ENCODE assay signal across 7 mouse cellular contexts in the genomic region with DNA sequence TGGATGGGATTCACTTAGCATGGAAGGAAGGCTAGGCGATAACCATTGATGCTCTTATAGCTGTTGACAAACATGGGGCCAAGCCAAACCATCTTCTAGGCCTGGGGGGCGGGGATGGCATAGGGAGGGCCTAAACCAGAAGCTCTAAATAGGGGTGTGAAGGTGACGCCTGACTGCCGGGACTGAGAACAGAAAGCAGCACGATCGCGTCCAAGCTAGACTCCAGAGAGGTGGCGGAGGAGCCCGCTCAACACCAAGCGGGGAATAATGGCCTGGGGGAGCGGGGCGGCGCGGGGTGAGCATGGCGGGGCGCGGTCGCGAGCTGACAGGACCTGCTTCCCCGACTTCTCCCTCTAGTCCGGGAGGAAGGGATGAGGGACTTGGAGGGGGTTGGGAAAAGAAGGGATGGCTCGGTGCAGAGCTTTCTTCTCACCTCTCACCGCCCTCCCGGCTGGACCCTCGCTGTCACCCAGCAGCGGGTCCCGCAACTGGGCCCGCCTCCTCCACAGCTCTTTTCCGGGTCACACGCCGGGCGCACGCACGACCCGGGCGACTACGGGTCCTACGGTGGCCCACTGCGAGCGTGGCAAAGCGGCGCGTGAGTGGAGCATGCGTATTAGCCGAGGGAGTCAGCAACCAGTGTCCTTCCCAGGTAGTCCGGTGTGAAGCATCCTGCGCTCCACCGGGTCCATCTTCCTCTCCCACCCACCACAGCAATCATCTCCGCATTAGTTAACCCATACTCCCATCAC. TPM values are rescaled to one million over a fixed set of nuclear protein-coding genes. Genes with fewer than 3 reads are reported as not detected.
DNase-seq lines count a peak whose midpoint lies in the region; ATAC-seq lines count a peak whose summit lies in the region.

A gene (minus strand): TSS at position 576 of the 752 bp plus-strand sequence.

- intact Hi-C loops in left cerebral cortex, postnatal 36 days (cut with DNase I): no loop called here

- H3K4me2 ChIP-seq in embryonic facial prominence, embryonic 11.5 days (ENCODE audit: low read depth, low read length): peak within 1 kb of the TSS; percentile 88

- peak within 1 kb of the TSS; percentile 74 for H3K9ac ChIP-seq in embryonic facial prominence, embryonic 11.5 days (replicated peaks; ENCODE audit: low read length)

- no peaks in the 10 kb centered on the region for H3K9me3 ChIP-seq in embryonic facial prominence, embryonic 11.5 days (replicated peaks; ENCODE audit: control insufficient read depth, low read length)
- no peaks in the 10 kb centered on the region for H3K9me3 ChIP-seq in midbrain, embryonic 10.5 days (replicated peaks)

- 2% methylated on average over 48 of the region's 49 CpGs for WGBS in embryonic facial prominence, embryonic 11.5 days
- WGBS in midbrain, embryonic 10.5 days: 1% methylated on average over 49 of the region's 49 CpGs

- DNase-seq in adrenal gland, postnatal 4 days (ENCODE audit: low spot score in 2 of 2): peak; percentile 60 to 70
- DNase-seq in embryonic facial prominence, embryonic 11.5 days (ENCODE audit: low spot score): peak; percentile 75
- DNase-seq in heart, adult 18-20 months: peak; percentile 87
- DNase-seq in kidney, adult 11 months: peak; percentile 84
- peak; percentile 92 to 93 for DNase-seq in left cerebral cortex, postnatal 36 days (ENCODE audit: low spot score in 2 of 2)
- DNase-seq in midbrain, embryonic 10.5 days (ENCODE audit: low spot score): peak; percentile 70
- DNase-seq in right cerebral cortex, postnatal 36 days (ENCODE audit: low spot score in 2 of 2): peak; percentile 88 to 89

- H3K27me3 ChIP-seq in embryonic facial prominence, embryonic 11.5 days (ENCODE audit: control insufficient read depth, insufficient read depth, low read length): no peaks in the 10 kb centered on the region; the same call in 1 of the 2 replicates
- peaks cover 44% of the 10 kb centered on the region for H3K27me3 ChIP-seq in midbrain, embryonic 10.5 days (ENCODE audit: low read depth, poor library complexity, severe bottlenecking)

- peaks cover 7% of the 10 kb centered on the region for H3K36me3 ChIP-seq in embryonic facial prominence, embryonic 11.5 days (replicated peaks; ENCODE audit: control insufficient read depth, insufficient read depth, low read depth, low read length)
- H3K36me3 ChIP-seq in midbrain, embryonic 10.5 days: peaks cover 39% of the 10 kb centered on the region

- peak within 1 kb of the TSS; percentile 59 for H3K4me3 ChIP-seq in embryonic facial prominence, embryonic 11.5 days (ENCODE audit: low read depth, low read length)
- peak within 1 kb of the TSS; percentile 77 for H3K4me3 ChIP-seq in midbrain, embryonic 10.5 days

- no peak within 1 kb of the TSS for H3K27ac ChIP-seq in embryonic facial prominence, embryonic 11.5 days (replicated peaks; ENCODE audit: low read depth, low read length)
- H3K27ac ChIP-seq in midbrain, embryonic 10.5 days (replicated peaks): peak within 1 kb of the TSS; percentile 78

- peak; percentile 64 for ATAC-seq in embryonic facial prominence, embryonic 11.5 days (replicated peaks; ENCODE audit: insufficient number of reproducible peaks, low FRiP score, low TSS enrichment, low read depth)

- H3K4me1 ChIP-seq in embryonic facial prominence, embryonic 11.5 days (ENCODE audit: control insufficient read depth, insufficient read depth, low read length): peaks cover 4% of the 10 kb centered on the region
- peaks cover 35% of the 10 kb centered on the region for H3K4me1 ChIP-seq in midbrain, embryonic 10.5 days

RNA-seq across cellular contexts. Expression of the gene that starts here (rescaled TPM):
- 10 to 100 TPM; 26.2 to 26.6 TPM for total RNA-seq in adrenal gland, postnatal 4 days (2021)
- polyA plus RNA-seq in embryonic facial prominence, embryonic 11.5 days (2014; fragmentation: Nextera tagmentation; extraction: Ambion mirVana): 3.5 and 3.7 TPM in 2 replicates
- 10 to 100 TPM; 23.9 to 25.7 TPM for total RNA-seq in heart, adult 18-20 months (2021)
- total RNA-seq in left cerebral cortex, postnatal 36 days (2021): 10 to 100 TPM; 58.8 to 76.6 TPM
- 4.4 and 6.3 TPM in 2 replicates for polyA plus RNA-seq in midbrain, embryonic 10.5 days (2016; fragmentation: Nextera tagmentation; extraction: Ambion mirVana)
